Mouse (Mus musculus) liver, adult 2 months (tissue): ENCODE measurements at regions not wholly inside any gene's neighbourhood (a gene's known extent, or its start where the extent isn't known, plus 50 kb on each side); places are given as distances from the start of the nearest gene placed in this dataset.

Experiments
- DNase-seq: peaks from one replicate; pipeline ENCODE4 v3.0.0-alpha.2; 2011; ENCODE audit warnings: low read depth, low spot score; ENCODE audit errors: extremely low read depth
- H3K27ac ChIP-seq: fragments of 200-500 bp; replicated peaks from 2 replicates; pipeline ENCODE4 v1.5.1; 2012; ENCODE audit warnings: low read depth, mild to moderate bottlenecking, control low read depth, inconsistent platforms, low read length; ENCODE audit not compliant: insufficient read depth
- H3K27me3 ChIP-seq: fragments of 200-500 bp; 2 replicates; pipeline ENCODE4 v1.6.1; 2012; ENCODE audit warnings: mild to moderate bottlenecking, moderate library complexity, low read length, inconsistent platforms; ENCODE audit not compliant: control insufficient read depth, insufficient read depth
- H3K36me3 ChIP-seq: fragments of 200-500 bp; 2 replicates; pipeline ENCODE4 v1.6.1; 2012; ENCODE audit warnings: low read length, inconsistent platforms; ENCODE audit not compliant: control insufficient read depth, insufficient read depth
- H3K4me1 ChIP-seq: fragments of 200-500 bp; 2 replicates; pipeline ENCODE4 v1.6.1; 2011; ENCODE audit warnings: low read length; ENCODE audit not compliant: control insufficient read depth, insufficient read depth
- H3K4me3 ChIP-seq: fragments of 200-500 bp; 2 replicates; pipeline ENCODE4 v1.5.1; 2011; ENCODE audit warnings: low read depth, mild to moderate bottlenecking, control low read depth, low read length, moderate library complexity; ENCODE audit not compliant: insufficient read depth
- H3K79me2 ChIP-seq: fragments of 200-500 bp; 2 replicates; pipeline ENCODE4 v1.6.1; 2012; ENCODE audit warnings: inconsistent platforms, mild to moderate bottlenecking, low read length, moderate library complexity; ENCODE audit not compliant: control insufficient read depth, insufficient read depth
- H3K9ac ChIP-seq: fragments of 200-500 bp; 2 replicates; pipeline ENCODE4 v1.6.1; 2012; ENCODE audit warnings: low read depth, mild to moderate bottlenecking, control low read depth, inconsistent platforms, low read length
- CTCF ChIP-seq: fragments of 200-500 bp; IDR thresholded peaks from 2 replicates; pipeline ENCODE4 v1.5.1; 2011; ENCODE audit warnings: low read depth, low read length, control low read depth
- POLR2A ChIP-seq: fragments of 200-500 bp; IDR thresholded peaks from 2 replicates; pipeline ENCODE4 v1.6.1; 2011; ENCODE audit warnings: low read length, control low read depth; ENCODE audit not compliant: insufficient read depth; ENCODE audit errors: extremely low read depth
- WGBS: fragments of 180-500 bp; shearing (Covaris S2); methylation state at CpG from one replicate; pipeline ENCODE4 v1.1.7; 2018; 5-methylcytosine and 5-hydroxymethylcytosine counted together

GRCm38 (mm10) chr5:41904512-41904911, 60.4 kb upstream of the Bod1l start:
- Histone ChIP-seq H3K9ac (no peak overlapping the region), H3K79me2 (no peaks in the 10 kb centered on the region), H3K4me3 (no peak overlapping the region), H3K27me3 (no peaks in the 10 kb centered on the region), H3K27ac (no peak overlapping the region), H3K4me1 (no peaks in the 10 kb centered on the region), H3K36me3 (no peaks in the 10 kb centered on the region)
- WGBS = 6% methylated on average over 1 of the region's 1 CpGs
- DNase-seq = peak; percentile 19
- TF ChIP-seq CTCF (no peak), POLR2A (no peak)

GRCm38 (mm10) chr5:41899237-41899636, 55.1 kb upstream of the Bod1l start:
- DNase-seq = no peak
- no peak overlapping the region for H3K9ac ChIP-seq
- TF ChIP-seq CTCF (no peak), POLR2A (no peak)
- H3K36me3 ChIP-seq = no peaks in the 10 kb centered on the region
- no peaks in the 10 kb centered on the region for H3K4me1 ChIP-seq
- WGBS = 70% methylated on average over 2 of the region's 2 CpGs
- no peaks in the 10 kb centered on the region for H3K27me3 ChIP-seq
- no peak overlapping the region for H3K27ac ChIP-seq
- no peaks in the 10 kb centered on the region for H3K79me2 ChIP-seq
- H3K4me3 ChIP-seq = no peak overlapping the region

- H3K4me1 ChIP-seq = no peaks in the 10 kb centered on the region
- no peaks in the 10 kb centered on the region for H3K36me3 ChIP-seq
- no peak overlapping the region for H3K9ac ChIP-seq
- no peak overlapping the region for H3K4me3 ChIP-seq
- 77% methylated on average over 1 of the region's 1 CpGs for WGBS
- no peak for TF ChIP-seq POLR2A
- no peak for TF ChIP-seq CTCF
- no peaks in the 10 kb centered on the region for H3K79me2 ChIP-seq
- no peak overlapping the region for H3K27ac ChIP-seq
- H3K27me3 ChIP-seq = no peaks in the 10 kb centered on the region
- DNase-seq = no peak
Measured at GRCm38 (mm10) chr5:41898748-41899147, 54.6 kb upstream of the Bod1l start.
